Mouse (Mus musculus) ES-E14 (cell line): ENCODE measurements around the gene Tubgcp3. TPM values are rescaled to one million over a fixed set of nuclear protein-coding genes. Genes with fewer than 3 reads are reported as not detected.

Experiments used
- DNase-seq: peaks from one replicate; pipeline ENCODE4 v3.0.0-alpha.2; 2013; ENCODE audit warnings: low read depth, low spot score
- H3K27ac ChIP-seq: 2 replicates; pipeline ENCODE4 v1.5.1; 2012; ENCODE audit warnings: low read depth, mild to moderate bottlenecking, low read length, moderate library complexity, mixed read lengths; ENCODE audit not compliant: poor library complexity, insufficient read depth, severe bottlenecking
- H3K36me3 ChIP-seq: 2 replicates; pipeline ENCODE4 v1.6.1; 2012; ENCODE audit warnings: mild to moderate bottlenecking, low read length, moderate library complexity, mixed read lengths; ENCODE audit not compliant: control insufficient read depth, poor library complexity, insufficient read depth, severe bottlenecking
- H3K4me1 ChIP-seq, 2 experiments: fragments of 150-350 bp in 1 of 2; sonication (generic) in 1 of 2; 2 replicates each; pipeline ENCODE4 v1.6.1; 2012; ENCODE audit warnings: low read length in 2 of 2, mild to moderate bottlenecking in 1 of 2, mixed read lengths in 1 of 2; ENCODE audit not compliant: control insufficient read depth in 2 of 2, insufficient read depth in 2 of 2, poor library complexity in 1 of 2
- H3K4me3 ChIP-seq, 2 experiments: fragments of 150-350 bp in 1 of 2; sonication (generic) in 1 of 2; 2 replicates each; pipeline ENCODE4 v1.5.1; 2012; ENCODE audit warnings: low read length in 2 of 2, low read depth in 1 of 2, mild to moderate bottlenecking in 1 of 2, mixed read lengths in 1 of 2; ENCODE audit not compliant: insufficient read depth in 1 of 2, poor library complexity in 1 of 2, severe bottlenecking in 1 of 2
- H3K9ac ChIP-seq: 2 replicates; pipeline ENCODE4 v1.6.1; 2012; ENCODE audit warnings: low read depth, mild to moderate bottlenecking, low read length, mixed read lengths; ENCODE audit not compliant: poor library complexity, insufficient read depth, severe bottlenecking
- H3K9me3 ChIP-seq: fragments of 150-350 bp; sonication (generic); 2 replicates; pipeline ENCODE4 v1.6.1; 2012; ENCODE audit warnings: low read depth, mild to moderate bottlenecking, low read length; ENCODE audit not compliant: control insufficient read depth, insufficient read depth
- CHD2 ChIP-seq: IDR thresholded peaks from 2 replicates; pipeline ENCODE4 v1.6.1; 2014; ENCODE audit warnings: mild to moderate bottlenecking, low read depth, low read length, inconsistent platforms
- HCFC1 ChIP-seq: IDR thresholded peaks from 2 replicates; pipeline ENCODE4 v1.6.1; 2012; ENCODE audit warnings: low read length, inconsistent platforms, borderline replicate concordance; ENCODE audit not compliant: insufficient read depth
- MAFK ChIP-seq: IDR thresholded peaks from 2 replicates; pipeline ENCODE4 v1.6.1; 2014; ENCODE audit warnings: mild to moderate bottlenecking, low read depth, low read length, inconsistent platforms; ENCODE audit not compliant: insufficient read depth
- ZC3H11A ChIP-seq: IDR thresholded peaks from 2 replicates; pipeline ENCODE4 v1.6.1; 2012; ENCODE audit warnings: low read depth, mild to moderate bottlenecking, inconsistent platforms, low read length, borderline replicate concordance
- ZNF384 ChIP-seq: IDR thresholded peaks from 2 replicates; pipeline ENCODE4 v1.6.1; 2012; ENCODE audit warnings: low read depth, low read length, inconsistent platforms
- in situ Hi-C, 2 experiments: fragments of 600-800 bp; cut with MboI; formaldehyde crosslinking; loops; one replicate each; pipeline ENCODE4 v1.15.1; 2025; ENCODE audit warnings: low sequenced_read_pairs in 2 of 2, inconsistent platforms in 1 of 2; ENCODE audit not compliant: unreplicated experiment in 2 of 2
- total RNA-seq: library from RNA; depleted of rRNA; stranded (reverse); fragments of 300-350 nt; gene quantifications from 2 replicates; pipeline ENCODE4 v1.2.3, GENCODE M21; 2012

The Tubgcp3 gene
- total RNA-seq, 1 experiment = 24.5 TPM

- H3K36me3 ChIP-seq = peaks cover 9% of the 10 kb centered on the region; the same call in 1 of the 2 replicates
- H3K9me3 ChIP-seq = no peaks in the 10 kb centered on the region
- in situ Hi-C loops = no loop called here
These were observed 33.6 kb downstream of the Tubgcp3 start for GRCm38 (mm10) chr8:12638446-12638845.

GRCm38 (mm10) chr8:12635366-12635765 is 36.7 kb downstream of the Tubgcp3 start:
- H3K27ac ChIP-seq = peak overlapping the region; percentile 75
- no peak overlapping the region for H3K4me3 ChIP-seq
- no peak for DNase-seq
- no peaks in the 10 kb centered on the region for H3K4me1 ChIP-seq
- H3K36me3 ChIP-seq = peaks cover 4% of the 10 kb centered on the region; the same call in 1 of the 2 replicates
- H3K9ac ChIP-seq = no peak overlapping the region
- TF ChIP-seq ZC3H11A (no peak), MAFK (no peak), CHD2 (no peak), HCFC1 (no peak), ZNF384 (no peak)
- in situ Hi-C loops = no loop called here
- H3K9me3 ChIP-seq = no peaks in the 10 kb centered on the region

More at GRCm38 (mm10) chr8:12638446-12638845, 33.6 kb downstream of the Tubgcp3 start:
- DNase-seq = no peak
- no peak overlapping the region for H3K27ac ChIP-seq
- H3K4me3 ChIP-seq = no peak overlapping the region
- H3K9ac ChIP-seq = no peak overlapping the region
- TF ChIP-seq CHD2 = no peak
- TF ChIP-seq MAFK = no peak
- no peak for TF ChIP-seq HCFC1
- no peak for TF ChIP-seq ZNF384
- TF ChIP-seq ZC3H11A = no peak
- H3K4me1 ChIP-seq = no peaks in the 10 kb centered on the region

GRCm38 (mm10) chr8:12629079-12629478 is 43.0 kb downstream of the Tubgcp3 start:
- peaks cover 7% of the 10 kb centered on the region; the same call in 1 of the 2 replicates for H3K36me3 ChIP-seq
- in situ Hi-C loops = no loop called here

GRCm38 (mm10) chr8:12625890-12626289 is 46.2 kb downstream of the Tubgcp3 start:
- Histone ChIP-seq H3K9ac (no peak overlapping the region), H3K27ac (no peak overlapping the region), H3K4me1 (no peaks in the 10 kb centered on the region), H3K36me3 (peaks cover 10% of the 10 kb centered on the region; the same call in 1 of the 2 replicates), H3K4me3 (no peak overlapping the region), H3K9me3 (no peaks in the 10 kb centered on the region)
- DNase-seq = no peak
- TF ChIP-seq ZC3H11A (no peak), MAFK (no peak), HCFC1 (no peak), ZNF384 (no peak), CHD2 (no peak)
- in situ Hi-C loops = no loop called here

More at GRCm38 (mm10) chr8:12629079-12629478, 43.0 kb downstream of the Tubgcp3 start:
- no peak overlapping the region for H3K27ac ChIP-seq
- TF ChIP-seq CHD2 (no peak), HCFC1 (no peak), ZC3H11A (no peak), MAFK (no peak), ZNF384 (no peak)
- no peaks in the 10 kb centered on the region for H3K9me3 ChIP-seq
- H3K4me1 ChIP-seq = no peaks in the 10 kb centered on the region
- no peak overlapping the region for H3K4me3 ChIP-seq
- DNase-seq = no peak
- H3K9ac ChIP-seq = no peak overlapping the region
